Mouse (Mus musculus) heart, embryonic 14.5 days (tissue): ENCODE measurements at regions not wholly inside any gene's neighbourhood (a gene's known extent, or its start where the extent isn't known, plus 50 kb on each side); places are given as distances from the start of the nearest gene placed in this dataset.

ENCODE experiments used
- ATAC-seq: fragments of 200-750 bp; cut with Nextera tagmentation; 2 replicates; pipeline ENCODE4 v1.8.0; 2017; ENCODE audit warnings: low read depth, moderate TSS enrichment; ENCODE audit not compliant: insufficient number of reproducible peaks, insufficient read depth, low FRiP score
- H3K27ac ChIP-seq, 2 experiments: fragments of 200-500 bp in 1 of 2; fragments of 300-500 bp in 1 of 2; sonication (generic) in 1 of 2; replicated peaks in 1 of 2; 2 replicates each; pipeline ENCODE4 v1.5.1; 2012 to 2014; ENCODE audit warnings: low read depth in 2 of 2, low read length in 2 of 2, control low read depth in 1 of 2, mild to moderate bottlenecking in 1 of 2, mixed read lengths in 1 of 2; ENCODE audit not compliant: control insufficient read depth in 1 of 2, insufficient read depth in 1 of 2
- H3K27me3 ChIP-seq: fragments of 300-500 bp; sonication (generic); 2 replicates; pipeline ENCODE4 v1.6.1; 2014; ENCODE audit warnings: mild to moderate bottlenecking, low read length, control low read depth; ENCODE audit not compliant: control insufficient read depth, insufficient read depth
- H3K36me3 ChIP-seq: fragments of 300-500 bp; sonication (generic); 2 replicates; pipeline ENCODE4 v1.6.1; 2014; ENCODE audit warnings: mild to moderate bottlenecking, control low read depth, low read length, mixed read lengths; ENCODE audit not compliant: control insufficient read depth, insufficient read depth
- H3K4me1 ChIP-seq, 2 experiments: fragments of 200-500 bp in 1 of 2; fragments of 300-500 bp in 1 of 2; sonication (generic) in 1 of 2; 2 replicates each; pipeline ENCODE4 v1.6.1; 2012 to 2014; ENCODE audit warnings: low read length in 2 of 2, control low read depth in 1 of 2, mixed read lengths in 1 of 2; ENCODE audit not compliant: control insufficient read depth in 2 of 2, insufficient read depth in 2 of 2
- H3K4me2 ChIP-seq: fragments of 300-500 bp; sonication (generic); 2 replicates; pipeline ENCODE4 v1.6.1; 2014; ENCODE audit warnings: mild to moderate bottlenecking, low read length
- H3K4me3 ChIP-seq, 2 experiments: fragments of 200-500 bp in 1 of 2; fragments of 300-500 bp in 1 of 2; sonication (generic) in 1 of 2; 2 replicates each; pipeline ENCODE4 v1.5.1; 2012 to 2014; ENCODE audit warnings: low read length in 2 of 2, mild to moderate bottlenecking in 2 of 2, control low read depth in 1 of 2, low read depth in 1 of 2, moderate library complexity in 1 of 2; ENCODE audit not compliant: control insufficient read depth in 1 of 2, insufficient read depth in 1 of 2
- H3K9ac ChIP-seq: fragments of 300-500 bp; sonication (generic); 2 replicates; pipeline ENCODE4 v1.6.1; 2014; ENCODE audit warnings: mild to moderate bottlenecking, low read length
- H3K9me3 ChIP-seq: fragments of 300-500 bp; sonication (generic); 2 replicates; pipeline ENCODE4 v1.6.1; 2016; ENCODE audit warnings: low read length, control low read depth; ENCODE audit not compliant: control insufficient read depth
- WGBS: fragments of 180-500 bp; shearing (Covaris S2); extraction: QIAGEN DNeasy Blood & Tissue Kit; methylation state at CpG from one replicate; pipeline ENCODE4 v1.1.7; 2014; 5-methylcytosine and 5-hydroxymethylcytosine counted together

GRCm38 (mm10) chr11:90797577-90797976, 109.4 kb upstream of the Tom1l1 start:
- no peak overlapping the region for H3K4me3 ChIP-seq
- no peaks in the 10 kb centered on the region for H3K9me3 ChIP-seq
- no peak overlapping the region for H3K27ac ChIP-seq
- no peak overlapping the region for H3K9ac ChIP-seq
- H3K4me2 ChIP-seq, result no peak overlapping the region
- H3K36me3 ChIP-seq, result no peaks in the 10 kb centered on the region
- ATAC-seq, result no peak
- H3K27me3 ChIP-seq, result no peaks in the 10 kb centered on the region
- H3K4me1 ChIP-seq, result no peaks in the 10 kb centered on the region
- 83% methylated on average over 2 of the region's 2 CpGs for WGBS

- peak overlapping the region; percentile 23; the same call in 1 of the 2 replicates for H3K4me2 ChIP-seq
- no peak overlapping the region for H3K4me3 ChIP-seq
- H3K4me1 ChIP-seq, result no peaks in the 10 kb centered on the region; a peak in 1 of 4 replicates
- H3K9me3 ChIP-seq, result no peaks in the 10 kb centered on the region
- ATAC-seq, result 0 out of 2 replicates have a peak, but pooled peaks have one; percentile 17
- no peaks in the 10 kb centered on the region for H3K27me3 ChIP-seq
- H3K27ac ChIP-seq, result no peak overlapping the region
- WGBS, result 56% methylated on average over 8 of the region's 8 CpGs
- H3K9ac ChIP-seq, result no peak overlapping the region
- no peaks in the 10 kb centered on the region for H3K36me3 ChIP-seq
Observed at GRCm38 (mm10) chr11:90783537-90783936, 95.4 kb upstream of the Tom1l1 start.

GRCm38 (mm10) chr11:90782975-90783374, 94.8 kb upstream of the Tom1l1 start:
- no peak overlapping the region for H3K9ac ChIP-seq
- H3K9me3 ChIP-seq, result no peaks in the 10 kb centered on the region
- no peaks in the 10 kb centered on the region for H3K36me3 ChIP-seq
- no peaks in the 10 kb centered on the region for H3K27me3 ChIP-seq
- H3K4me2 ChIP-seq, result peak overlapping the region; percentile 23; the same call in 1 of the 2 replicates
- 45% methylated on average over 6 of the region's 6 CpGs for WGBS
- H3K27ac ChIP-seq, result no peak overlapping the region
- no peak overlapping the region for H3K4me3 ChIP-seq
- H3K4me1 ChIP-seq, result no peaks in the 10 kb centered on the region; a peak in 1 of 4 replicates
- no peak for ATAC-seq

GRCm38 (mm10) chr11:90775752-90776151, 87.6 kb upstream of the Tom1l1 start:
- no peak overlapping the region for H3K27ac ChIP-seq
- no peaks in the 10 kb centered on the region for H3K9me3 ChIP-seq
- H3K4me2 ChIP-seq, result no peak overlapping the region
- ATAC-seq, result no peak
- no peaks in the 10 kb centered on the region for H3K4me1 ChIP-seq
- H3K36me3 ChIP-seq, result no peaks in the 10 kb centered on the region
- no peak overlapping the region for H3K9ac ChIP-seq
- 76% methylated on average over 1 of the region's 1 CpGs for WGBS
- H3K27me3 ChIP-seq, result no peaks in the 10 kb centered on the region
- H3K4me3 ChIP-seq, result no peak overlapping the region

GRCm38 (mm10) chr11:90755981-90756380, 67.8 kb upstream of the Tom1l1 start:
- WGBS, result 76% methylated on average over 2 of the region's 2 CpGs
- no peak for ATAC-seq
- Histone ChIP-seq H3K4me2 (no peak overlapping the region), H3K27me3 (no peaks in the 10 kb centered on the region), H3K9ac (no peak overlapping the region), H3K27ac (no peak overlapping the region), H3K36me3 (no peaks in the 10 kb centered on the region), H3K4me1 (no peaks in the 10 kb centered on the region), H3K4me3 (no peak overlapping the region), H3K9me3 (no peaks in the 10 kb centered on the region)

GRCm38 (mm10) chr11:90748448-90748847, 60.3 kb upstream of the Tom1l1 start:
- Histone ChIP-seq H3K9me3 (no peaks in the 10 kb centered on the region), H3K9ac (no peak overlapping the region), H3K36me3 (no peaks in the 10 kb centered on the region), H3K27ac (no peak overlapping the region), H3K4me1 (no peaks in the 10 kb centered on the region), H3K4me3 (no peak overlapping the region), H3K4me2 (no peak overlapping the region), H3K27me3 (no peaks in the 10 kb centered on the region)
- WGBS, result 56% methylated on average over 3 of the region's 3 CpGs
- ATAC-seq, result no peak

- Histone ChIP-seq H3K36me3 (no peaks in the 10 kb centered on the region), H3K4me2 (no peak overlapping the region), H3K4me3 (no peak overlapping the region), H3K4me1 (no peaks in the 10 kb centered on the region), H3K27ac (no peak overlapping the region), H3K9me3 (no peaks in the 10 kb centered on the region), H3K27me3 (no peaks in the 10 kb centered on the region), H3K9ac (no peak overlapping the region)
- ATAC-seq, result no peak
- WGBS, result 74% methylated on average over 10 of the region's 10 CpGs
Observed at GRCm38 (mm10) chr11:90741952-90742617, 53.9 kb upstream of the Tom1l1 start.

- no peak overlapping the region for H3K4me2 ChIP-seq
- no peak overlapping the region for H3K27ac ChIP-seq
- no peaks in the 10 kb centered on the region for H3K9me3 ChIP-seq
- H3K4me1 ChIP-seq, result no peaks in the 10 kb centered on the region
- H3K36me3 ChIP-seq, result no peaks in the 10 kb centered on the region
- H3K4me3 ChIP-seq, result no peak overlapping the region
- ATAC-seq, result no peak
- WGBS, result 70% methylated on average over 3 of the region's 3 CpGs
- H3K27me3 ChIP-seq, result no peaks in the 10 kb centered on the region
- no peak overlapping the region for H3K9ac ChIP-seq
Observed at GRCm38 (mm10) chr11:90739501-90739900, 51.3 kb upstream of the Tom1l1 start.
